Mouse (Mus musculus) kidney, embryonic 15.5 days (tissue): ENCODE measurements around the gene Gm21256. TPM values are rescaled to one million over a fixed set of nuclear protein-coding genes. Genes with fewer than 3 reads are reported as not detected.
"Not testable (repeated sequence)": the region's sequence is repeated elsewhere in the genome, so short reads cannot be mapped to it uniquely, and the experiment has no call there.

Experiments
- ATAC-seq: fragments of 200-750 bp; cut with Nextera tagmentation; replicated peaks from 2 replicates; pipeline ENCODE4 v1.8.0; 2017; ENCODE audit warnings: moderate TSS enrichment; ENCODE audit not compliant: low FRiP score
- H3K27ac ChIP-seq: fragments of 300-500 bp; sonication (generic); 2 replicates; pipeline ENCODE4 v1.5.1; 2015; ENCODE audit warnings: mild to moderate bottlenecking, inconsistent platforms
- H3K27me3 ChIP-seq: fragments of 300-500 bp; sonication (generic); 2 replicates; pipeline ENCODE4 v1.6.1; 2015; ENCODE audit warnings: inconsistent platforms
- H3K36me3 ChIP-seq: fragments of 300-500 bp; sonication (generic); 2 replicates; pipeline ENCODE4 v1.6.1; 2015; ENCODE audit warnings: inconsistent platforms
- H3K4me1 ChIP-seq: fragments of 300-500 bp; sonication (generic); 2 replicates; pipeline ENCODE4 v1.6.1; 2015; ENCODE audit warnings: inconsistent platforms
- H3K4me2 ChIP-seq: fragments of 300-500 bp; sonication (generic); 2 replicates; pipeline ENCODE4 v1.6.1; 2015; ENCODE audit warnings: moderate library complexity, mild to moderate bottlenecking, inconsistent platforms
- H3K4me3 ChIP-seq: fragments of 300-500 bp; sonication (generic); replicated peaks from 2 replicates; pipeline ENCODE4 v1.5.1; 2015; ENCODE audit warnings: mild to moderate bottlenecking, inconsistent platforms
- H3K9ac ChIP-seq: fragments of 300-500 bp; sonication (generic); 2 replicates; pipeline ENCODE4 v1.6.1; 2015; ENCODE audit warnings: mild to moderate bottlenecking, inconsistent platforms
- H3K9me3 ChIP-seq: fragments of 300-500 bp; sonication (generic); replicated peaks from 2 replicates; pipeline ENCODE4 v1.6.1; 2016; ENCODE audit warnings: inconsistent platforms
- WGBS: fragments of 180-500 bp; shearing (Covaris S2); methylation state at CpG from one replicate; pipeline ENCODE4 v1.1.7; 2015; ENCODE audit warnings: mixed read lengths; 5-methylcytosine and 5-hydroxymethylcytosine counted together
- polyA plus RNA-seq: library from polyadenylated mRNA; unstranded; fragments of >200 nt; fragmentation: Nextera tagmentation; extraction: Ambion mirVana; gene quantifications from 2 replicates; pipeline ENCODE4 v1.2.1, GENCODE M21; 2015

The Gm21256 gene
- not detected in 2 replicates for polyA plus RNA-seq

- ATAC-seq, H3K36me3 ChIP-seq, H3K9me3 ChIP-seq, H3K4me1 ChIP-seq, H3K4me3 ChIP-seq, H3K27me3 ChIP-seq, H3K9ac ChIP-seq, H3K27ac ChIP-seq, H3K4me2 ChIP-seq: not testable (repeated sequence)
- WGBS = no CpG with 5 or more reads among the region's 7 CpGs
These were observed at the start of gene Gm21256 for GRCm38 (mm10) chrY:47450660-47451059. Gene Gm21256, plus strand, starts transcription at chrY:47450960.

Other genes with a start within 250 kb of the Gm21256 start
- not detected in 2 replicates for gene Gm21170, start 240.1 kb downstream of the Gm21256 start, polyA plus RNA-seq